ENCODE assay signal across 8 mouse cellular contexts in genomic region chr6:90809077-90809840, GRCm38 (mm10).
DNase-seq lines count a peak whose midpoint lies in the region; ATAC-seq lines count a peak whose summit lies in the region.

No protein-coding gene starts in this region.

- 67% methylated on average over 11 of the region's 11 CpGs for WGBS in neural tube, embryonic 11.5 days
- WGBS in forebrain, embryonic 16.5 days, result 43% methylated on average over 11 of the region's 11 CpGs
- 51% methylated on average over 11 of the region's 11 CpGs for WGBS in hindbrain, embryonic 14.5 days
- WGBS in neural tube, embryonic 13.5 days, result 57% methylated on average over 11 of the region's 11 CpGs

- no peak overlapping the region for H3K27ac ChIP-seq in neural tube, embryonic 11.5 days (ENCODE audit: low read depth, low read length)
- H3K27ac ChIP-seq in forebrain, embryonic 16.5 days (ENCODE audit: low read length), result peak overlapping the region; percentile 17; the same call in 1 of the 2 replicates
- H3K27ac ChIP-seq in hindbrain, embryonic 14.5 days, result peak overlapping the region; percentile 69
- H3K27ac ChIP-seq in neural tube, embryonic 13.5 days (replicated peaks), result peak overlapping the region; percentile 68

- no peak for DNase-seq in neural tube, embryonic 11.5 days (ENCODE audit: low spot score)
- DNase-seq in neural tube, embryonic 10.5 days (ENCODE audit: extremely low spot score, low spot score), result no peak
- no peak for DNase-seq in hindbrain, embryonic 14.5 days (ENCODE audit: low spot score)
- no peak for DNase-seq in urinary bladder, postnatal 4 days (ENCODE audit: low spot score in 2 of 2)
- DNase-seq in MN1 (ENCODE audit: low spot score), result no peak
- DNase-seq in ovary, postnatal 10 days (ENCODE audit: low spot score), result no peak

- no peaks in the 10 kb centered on the region for H3K9me3 ChIP-seq in neural tube, embryonic 11.5 days (ENCODE audit: control insufficient read depth, low read length)
- no peaks in the 10 kb centered on the region for H3K9me3 ChIP-seq in forebrain, embryonic 16.5 days (ENCODE audit: control insufficient read depth, low read length)
- no peaks in the 10 kb centered on the region for H3K9me3 ChIP-seq in hindbrain, embryonic 14.5 days (ENCODE audit: control insufficient read depth, low read length)
- no peaks in the 10 kb centered on the region for H3K9me3 ChIP-seq in neural tube, embryonic 13.5 days

- 0 out of 2 replicates have a peak, but pooled peaks have one; percentile 2 for ATAC-seq in neural tube, embryonic 11.5 days (ENCODE audit: insufficient read depth, low FRiP score, low TSS enrichment)
- no peak for ATAC-seq in forebrain, embryonic 16.5 days
- ATAC-seq in hindbrain, embryonic 14.5 days (ENCODE audit: low FRiP score), result no peak
- ATAC-seq in neural tube, embryonic 13.5 days (ENCODE audit: low read depth), result peak; percentile 5; the same call in 1 of the 2 replicates

- peak overlapping the region; percentile 44 for H3K4me2 ChIP-seq in neural tube, embryonic 11.5 days (ENCODE audit: low read depth)
- H3K4me2 ChIP-seq in forebrain, embryonic 16.5 days (ENCODE audit: low read length), result peak overlapping the region; percentile 61
- H3K4me2 ChIP-seq in hindbrain, embryonic 14.5 days (replicated peaks), result peak overlapping the region; percentile 71
- H3K4me2 ChIP-seq in neural tube, embryonic 13.5 days, result peak overlapping the region; percentile 62

- H3K36me3 ChIP-seq in neural tube, embryonic 11.5 days (ENCODE audit: control insufficient read depth, insufficient read depth, low read length), result no peaks in the 10 kb centered on the region
- no peaks in the 10 kb centered on the region for H3K36me3 ChIP-seq in forebrain, embryonic 16.5 days (ENCODE audit: control insufficient read depth, insufficient read depth)
- no peaks in the 10 kb centered on the region for H3K36me3 ChIP-seq in hindbrain, embryonic 14.5 days (replicated peaks; ENCODE audit: control insufficient read depth, insufficient read depth)
- no peaks in the 10 kb centered on the region for H3K36me3 ChIP-seq in neural tube, embryonic 13.5 days

- H3K9ac ChIP-seq in neural tube, embryonic 11.5 days (ENCODE audit: low read length), result peak overlapping the region; percentile 39
- H3K9ac ChIP-seq in forebrain, embryonic 16.5 days (replicated peaks; ENCODE audit: low read depth, low read length), result peak overlapping the region; percentile 53
- peak overlapping the region; percentile 62 for H3K9ac ChIP-seq in hindbrain, embryonic 14.5 days
- peak overlapping the region; percentile 65 for H3K9ac ChIP-seq in neural tube, embryonic 13.5 days

- H3K27me3 ChIP-seq in neural tube, embryonic 11.5 days (ENCODE audit: control insufficient read depth, insufficient read depth, low read length), result no peaks in the 10 kb centered on the region
- no peaks in the 10 kb centered on the region for H3K27me3 ChIP-seq in forebrain, embryonic 16.5 days (replicated peaks; ENCODE audit: control insufficient read depth, insufficient read depth, low read length)
- no peaks in the 10 kb centered on the region for H3K27me3 ChIP-seq in hindbrain, embryonic 14.5 days (ENCODE audit: control insufficient read depth, insufficient read depth, low read length)
- no peaks in the 10 kb centered on the region; the same call in 1 of the 2 replicates for H3K27me3 ChIP-seq in neural tube, embryonic 13.5 days

- H3K4me1 ChIP-seq in neural tube, embryonic 11.5 days (ENCODE audit: control insufficient read depth, insufficient read depth, low read length), result peaks cover 10% of the 10 kb centered on the region; the same call in 1 of the 2 replicates
- peaks cover 46% of the 10 kb centered on the region for H3K4me1 ChIP-seq in forebrain, embryonic 16.5 days (replicated peaks; ENCODE audit: control insufficient read depth, insufficient read depth, low read length)
- peaks cover 42% of the 10 kb centered on the region for H3K4me1 ChIP-seq in hindbrain, embryonic 14.5 days (replicated peaks; ENCODE audit: control insufficient read depth, insufficient read depth, low read length)
- H3K4me1 ChIP-seq in neural tube, embryonic 13.5 days (replicated peaks), result peaks cover 50% of the 10 kb centered on the region

- H3K4me3 ChIP-seq in neural tube, embryonic 11.5 days (ENCODE audit: low read depth, low read length), result peak overlapping the region; percentile 12
- H3K4me3 ChIP-seq in forebrain, embryonic 16.5 days (replicated peaks; ENCODE audit: low read length), result peak overlapping the region; percentile 44
- peak overlapping the region; percentile 39 for H3K4me3 ChIP-seq in hindbrain, embryonic 14.5 days (replicated peaks; ENCODE audit: low read length)
- H3K4me3 ChIP-seq in neural tube, embryonic 13.5 days, result peak overlapping the region; percentile 41

Comparison
In these comparisons a context has a peak if more than half of its experiments do, and no peak if none do; other contexts are left out.
1. ATAC-seq: peak in neural tube, embryonic 11.5 days (single experiment) and neural tube, embryonic 13.5 days (single experiment); none in forebrain, embryonic 16.5 days (single experiment) and hindbrain, embryonic 14.5 days (single experiment).
2. Peak in every context shown above with its lines, with median percentiles within 50 percentile points of each other: H3K4me2 ChIP-seq, H3K4me3 ChIP-seq and H3K9ac ChIP-seq.